Mouse (Mus musculus): Measurements from ENCODE around the gene Fibcd1. TPM values are rescaled to one million over a fixed set of nuclear protein-coding genes. Genes with fewer than 3 reads are reported as not detected.
A peak's percentile ranks its signal among the peaks of the same experiment; 100 is the strongest.

Gene Fibcd1
- polyA plus RNA-seq, 1 experiment: not detected

- 29% methylated on average over 6 of the region's 6 CpGs for WGBS
- no peaks in the 10 kb centered on the region for H3K4me1 ChIP-seq (ENCODE audit: control insufficient read depth, insufficient read depth, low read length)
- H3K4me3 ChIP-seq (replicated peaks; ENCODE audit: control insufficient read depth, low read depth, low read length): no peak overlapping the region
- H3K27ac ChIP-seq (ENCODE audit: control insufficient read depth, insufficient read depth, low read depth, low read length, poor library complexity): no peak overlapping the region
- TF ChIP-seq CTCF (IDR thresholded peaks at IDR 0.05; ENCODE audit: control insufficient read depth, insufficient read depth, low read length) (peak; percentile 49; the same call in 1 of the 2 replicates), POLR2A (IDR thresholded peaks at IDR 0.05; ENCODE audit: borderline replicate concordance, control insufficient read depth, low read depth, low read length) (no peak)
Measured at GRCm38 (mm10) chr2:31847908-31848307, 2.1 kb upstream of the Fibcd1 start.

GRCm38 (mm10) chr2:31846692-31847660 lies 1.2 kb upstream of the Fibcd1 start:
- 4% methylated on average over 35 of the region's 35 CpGs for WGBS
- no peak overlapping the region for H3K4me3 ChIP-seq (replicated peaks; ENCODE audit: control insufficient read depth, low read depth, low read length)
- no peaks in the 10 kb centered on the region for H3K4me1 ChIP-seq (ENCODE audit: control insufficient read depth, insufficient read depth, low read length)
- TF ChIP-seq POLR2A (IDR thresholded peaks at IDR 0.05; ENCODE audit: borderline replicate concordance, control insufficient read depth, low read depth, low read length): no peak
- no peak for TF ChIP-seq CTCF (IDR thresholded peaks at IDR 0.05; ENCODE audit: control insufficient read depth, insufficient read depth, low read length)
- H3K27ac ChIP-seq (ENCODE audit: control insufficient read depth, insufficient read depth, low read depth, low read length, poor library complexity): no peak overlapping the region

GRCm38 (mm10) chr2:31845512-31845895 lies 301 bp downstream of the Fibcd1 start:
- H3K4me1 ChIP-seq (ENCODE audit: control insufficient read depth, insufficient read depth, low read length): no peaks in the 10 kb centered on the region
- H3K4me3 ChIP-seq (replicated peaks; ENCODE audit: control insufficient read depth, low read depth, low read length): no peak overlapping the region
- WGBS: 6% methylated on average over 26 of the region's 26 CpGs
- TF ChIP-seq CTCF (IDR thresholded peaks at IDR 0.05; ENCODE audit: control insufficient read depth, insufficient read depth, low read length) (no peak), POLR2A (IDR thresholded peaks at IDR 0.05; ENCODE audit: borderline replicate concordance, control insufficient read depth, low read depth, low read length) (no peak)
- no peak overlapping the region for H3K27ac ChIP-seq (ENCODE audit: control insufficient read depth, insufficient read depth, low read depth, low read length, poor library complexity)

GRCm38 (mm10) chr2:31844729-31845136 lies 1.1 kb downstream of the Fibcd1 start:
- Histone ChIP-seq H3K27ac (ENCODE audit: control insufficient read depth, insufficient read depth, low read depth, low read length, poor library complexity) (no peak overlapping the region), H3K4me1 (ENCODE audit: control insufficient read depth, insufficient read depth, low read length) (no peaks in the 10 kb centered on the region), H3K4me3 (replicated peaks; ENCODE audit: control insufficient read depth, low read depth, low read length) (no peak overlapping the region)
- WGBS: 10% methylated on average over 10 of the region's 10 CpGs
- no peak for TF ChIP-seq POLR2A (IDR thresholded peaks at IDR 0.05; ENCODE audit: borderline replicate concordance, control insufficient read depth, low read depth, low read length)

- Histone ChIP-seq H3K4me1 (ENCODE audit: control insufficient read depth, insufficient read depth, low read length) (no peaks in the 10 kb centered on the region), H3K27ac (ENCODE audit: control insufficient read depth, insufficient read depth, low read depth, low read length, poor library complexity) (no peak overlapping the region), H3K4me3 (replicated peaks; ENCODE audit: control insufficient read depth, low read depth, low read length) (no peak overlapping the region)
- no peak for TF ChIP-seq POLR2A (IDR thresholded peaks at IDR 0.05; ENCODE audit: borderline replicate concordance, control insufficient read depth, low read depth, low read length)
- TF ChIP-seq CTCF (IDR thresholded peaks at IDR 0.05; ENCODE audit: control insufficient read depth, insufficient read depth, low read length): no peak
- 48% methylated on average over 1 of the region's 1 CpGs for WGBS
Measured at GRCm38 (mm10) chr2:31838868-31839267, 6.9 kb downstream of the Fibcd1 start.

- WGBS: 51% methylated on average over 6 of the region's 6 CpGs
- TF ChIP-seq POLR2A (IDR thresholded peaks at IDR 0.05; ENCODE audit: borderline replicate concordance, control insufficient read depth, low read depth, low read length) (no peak), CTCF (IDR thresholded peaks at IDR 0.05; ENCODE audit: control insufficient read depth, insufficient read depth, low read length) (no peak)
- no peak overlapping the region for H3K27ac ChIP-seq (ENCODE audit: control insufficient read depth, insufficient read depth, low read depth, low read length, poor library complexity)
- no peaks in the 10 kb centered on the region for H3K4me1 ChIP-seq (ENCODE audit: control insufficient read depth, insufficient read depth, low read length)
- H3K4me3 ChIP-seq (replicated peaks; ENCODE audit: control insufficient read depth, low read depth, low read length): no peak overlapping the region
Measured at GRCm38 (mm10) chr2:31836985-31837384, 8.8 kb downstream of the Fibcd1 start.

GRCm38 (mm10) chr2:31836091-31836490 lies 9.7 kb downstream of the Fibcd1 start:
- Histone ChIP-seq H3K27ac (ENCODE audit: control insufficient read depth, insufficient read depth, low read depth, low read length, poor library complexity) (no peak overlapping the region; the same call in 1 of the 2 replicates), H3K4me3 (replicated peaks; ENCODE audit: control insufficient read depth, low read depth, low read length) (no peak overlapping the region), H3K4me1 (ENCODE audit: control insufficient read depth, insufficient read depth, low read length) (no peaks in the 10 kb centered on the region)
- TF ChIP-seq POLR2A (IDR thresholded peaks at IDR 0.05; ENCODE audit: borderline replicate concordance, control insufficient read depth, low read depth, low read length): no peak
- WGBS: 72% methylated on average over 10 of the region's 10 CpGs

- H3K4me3 ChIP-seq (replicated peaks; ENCODE audit: control insufficient read depth, low read depth, low read length): no peak overlapping the region
- 64% methylated on average over 4 of the region's 4 CpGs for WGBS
- no peaks in the 10 kb centered on the region; the same call in 1 of the 2 replicates for H3K4me1 ChIP-seq (ENCODE audit: control insufficient read depth, insufficient read depth, low read length)
- no peak overlapping the region for H3K27ac ChIP-seq (ENCODE audit: control insufficient read depth, insufficient read depth, low read depth, low read length, poor library complexity)
- no peak for TF ChIP-seq CTCF (IDR thresholded peaks at IDR 0.05; ENCODE audit: control insufficient read depth, insufficient read depth, low read length)
- no peak for TF ChIP-seq POLR2A (IDR thresholded peaks at IDR 0.05; ENCODE audit: borderline replicate concordance, control insufficient read depth, low read depth, low read length)
Measured at GRCm38 (mm10) chr2:31828311-31828825, 17.4 kb downstream of the Fibcd1 start.
